Mouse (Mus musculus): Measurements from ENCODE around the gene Grcc10.

Gene Grcc10

DNA sequence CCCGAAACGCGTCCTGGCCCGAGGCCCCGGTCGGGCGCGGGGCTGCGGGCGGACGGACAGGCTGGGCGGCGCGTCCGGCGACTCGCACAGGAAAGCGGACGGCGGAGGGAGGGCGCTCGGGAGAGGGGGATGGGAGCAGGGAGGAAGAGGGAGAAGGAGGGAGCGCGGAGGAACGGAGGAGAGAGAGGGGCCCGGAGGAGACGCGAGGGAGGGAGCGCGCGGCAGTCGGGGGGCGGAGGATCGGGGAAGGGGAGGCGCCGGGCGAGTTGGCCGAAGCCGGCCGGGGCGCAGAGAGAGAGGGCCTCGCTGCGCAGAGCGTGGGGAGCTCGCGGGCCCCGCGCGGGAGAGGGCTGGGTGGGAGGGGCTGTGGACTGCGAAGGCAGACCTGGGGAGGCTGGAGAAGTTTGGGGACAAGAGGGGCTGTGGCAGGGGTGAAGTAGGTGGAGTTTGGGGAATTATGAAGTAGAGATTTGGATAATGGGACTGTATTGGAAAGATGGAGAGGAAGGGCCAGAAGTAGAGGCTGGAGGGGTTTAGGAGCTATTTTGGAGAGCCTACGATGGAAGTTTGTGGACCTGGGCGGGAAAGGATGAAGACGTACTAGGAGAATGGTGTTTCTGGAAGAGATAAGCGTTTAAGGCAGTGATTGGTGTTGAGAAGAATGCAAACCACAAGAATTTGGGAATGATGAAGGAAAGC, 15.6 kb upstream of the Grcc10 start:
- DNase-seq: peak; percentile 83

DNA sequence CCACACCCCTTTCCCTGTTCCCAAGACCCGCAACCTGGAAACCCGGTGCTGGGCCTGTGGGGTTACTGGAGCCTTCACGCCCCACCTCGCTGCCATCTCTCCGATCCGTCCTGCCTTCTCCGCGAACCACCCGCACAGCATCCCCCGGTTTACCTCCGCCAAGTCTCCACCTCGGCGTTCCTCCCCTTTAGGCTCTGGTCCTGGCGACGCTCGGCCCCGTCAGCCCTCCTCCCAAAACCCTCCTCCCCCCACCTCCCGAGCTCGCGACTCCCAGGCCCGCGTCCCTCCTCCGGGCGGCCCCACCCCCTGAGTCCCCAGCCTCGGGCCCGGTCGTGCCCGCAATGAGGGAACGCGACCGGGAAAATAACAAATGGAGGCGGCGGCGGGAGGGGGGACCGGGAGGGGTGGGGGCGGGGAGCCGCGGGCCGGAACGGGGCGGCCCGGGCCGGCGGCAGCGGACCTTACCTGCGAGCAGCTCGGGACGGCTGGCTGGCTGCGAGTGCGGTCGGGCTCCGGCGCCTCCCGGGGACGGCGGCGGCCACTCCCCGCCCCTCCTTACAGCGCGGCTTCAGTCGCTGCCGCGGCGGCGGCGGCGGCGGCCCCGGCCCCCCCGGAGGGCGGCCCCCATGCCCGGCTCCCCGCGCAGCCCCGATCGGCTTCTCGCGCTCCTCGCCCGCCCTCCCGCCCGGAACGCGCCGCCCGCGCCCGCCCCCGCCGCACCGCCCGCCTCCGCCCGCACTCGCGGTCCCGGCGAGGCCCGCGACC, 14.8 kb upstream of the Grcc10 start, which contains the start of the genes Gm45234 and Atn1:
Gene Gm45234, minus strand, starts transcription at position 191 of the 765 bp plus-strand sequence.
Gene Atn1, minus strand, starts transcription at position 694 of the 765 bp plus-strand sequence.
- peak; percentile 66 for DNase-seq

DNA sequence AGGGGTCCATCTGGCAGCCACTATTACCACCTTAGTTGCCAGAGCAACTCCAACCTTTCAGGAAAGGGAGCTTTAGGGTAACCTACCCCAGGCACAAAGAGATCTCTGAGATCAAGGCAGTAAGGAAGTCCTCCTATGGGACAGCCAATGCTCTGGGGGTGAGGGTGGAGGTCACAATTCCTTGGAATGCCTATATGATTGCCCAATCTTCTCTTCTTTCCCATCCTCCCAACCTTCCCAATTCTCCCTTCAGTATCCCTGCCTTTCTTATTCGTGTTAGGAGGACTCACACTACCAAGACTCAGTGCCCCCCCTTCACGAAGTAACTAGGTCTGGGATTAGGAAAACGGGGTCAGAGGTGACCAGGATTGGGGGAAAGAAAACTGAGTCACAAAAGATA, 14.1 kb upstream of the Grcc10 start:
- no peak for DNase-seq

DNA sequence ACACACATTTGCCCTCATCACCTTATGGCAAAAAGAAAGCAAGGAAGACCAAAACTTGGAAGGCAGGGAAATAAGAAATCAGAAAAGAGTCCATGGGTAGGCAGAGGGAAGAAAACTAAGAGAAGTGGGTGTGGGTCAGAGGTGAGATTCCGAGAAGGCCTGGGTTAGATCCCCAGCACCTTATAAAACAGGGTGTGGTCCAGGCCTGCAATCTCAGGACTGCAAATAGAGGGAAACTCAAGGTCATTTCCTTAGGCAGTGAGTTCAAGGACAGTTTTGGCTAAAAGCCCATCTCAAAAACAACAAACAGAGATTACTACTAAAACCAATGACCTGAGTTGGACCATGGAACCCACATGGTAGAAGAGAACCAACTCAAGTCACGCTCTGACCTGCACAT, 12.7 kb upstream of the Grcc10 start:
- no peak for DNase-seq

DNA sequence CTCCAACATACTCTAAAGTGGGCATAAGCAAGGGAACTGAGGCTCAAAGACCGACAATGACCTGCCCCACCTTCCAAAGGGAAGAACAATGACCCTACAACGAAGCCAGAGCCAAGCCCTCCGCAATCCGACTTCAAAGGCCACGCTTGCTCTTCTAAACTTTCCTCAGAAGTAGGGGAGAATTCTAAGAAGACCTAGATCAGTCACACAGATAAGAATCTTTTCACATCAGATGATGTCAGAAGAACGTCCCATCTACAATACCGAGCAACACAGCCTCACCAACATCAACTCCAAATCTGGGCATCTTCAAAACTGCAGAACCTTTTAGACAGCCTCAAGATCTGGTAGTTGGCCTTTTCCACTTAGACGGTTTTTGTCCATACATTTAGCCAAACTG, 9.2 kb upstream of the Grcc10 start:
- no peak for DNase-seq

DNA sequence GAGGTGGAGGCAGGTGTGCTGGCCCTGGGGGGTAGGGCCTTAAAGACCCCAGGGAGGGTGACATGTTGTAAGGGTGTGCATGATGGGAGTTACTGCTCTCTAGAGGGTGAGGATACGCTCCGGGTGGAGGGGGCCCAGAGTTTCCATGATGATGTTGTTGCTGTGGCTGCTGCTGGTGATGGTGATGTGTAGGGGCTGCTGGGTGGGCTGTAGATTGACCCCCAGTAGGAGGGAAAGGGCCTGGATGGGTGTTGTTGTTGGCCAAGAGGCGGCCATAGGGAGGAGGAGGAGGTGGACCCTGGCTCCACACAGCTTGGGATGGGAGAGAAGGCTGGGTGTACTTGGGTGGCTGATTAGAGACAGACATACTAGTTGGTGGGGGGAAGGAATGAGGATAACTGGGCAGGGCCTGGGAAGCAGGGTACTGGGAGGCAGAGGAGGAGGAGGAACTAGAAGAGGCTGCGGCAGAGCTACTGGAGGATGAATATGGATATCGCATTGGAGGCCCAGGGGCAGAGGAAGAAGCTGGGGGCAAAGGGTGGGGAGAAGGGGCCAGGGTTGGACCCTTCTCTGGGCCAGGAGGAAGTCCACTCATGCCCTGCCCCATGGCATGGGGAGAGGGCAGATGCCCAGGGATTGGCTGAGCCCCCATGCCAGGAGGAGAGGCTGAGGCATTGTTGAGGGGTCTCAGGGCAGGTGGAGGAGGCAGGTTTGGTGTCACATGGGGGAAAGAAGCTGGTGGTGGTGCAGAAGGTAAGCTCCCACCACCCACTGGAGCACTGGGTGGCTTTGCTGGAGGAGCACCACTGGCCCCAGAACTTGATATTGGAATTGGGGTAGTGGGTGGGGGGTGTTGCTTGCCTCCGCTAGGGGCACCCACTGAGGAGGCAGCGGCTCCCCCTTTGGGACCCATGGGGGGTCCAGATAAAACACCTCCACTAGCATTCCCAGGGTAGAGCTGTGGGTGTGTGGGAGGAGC, 5.8 kb upstream of the Grcc10 start:
- DNase-seq: peak; percentile 38

DNA sequence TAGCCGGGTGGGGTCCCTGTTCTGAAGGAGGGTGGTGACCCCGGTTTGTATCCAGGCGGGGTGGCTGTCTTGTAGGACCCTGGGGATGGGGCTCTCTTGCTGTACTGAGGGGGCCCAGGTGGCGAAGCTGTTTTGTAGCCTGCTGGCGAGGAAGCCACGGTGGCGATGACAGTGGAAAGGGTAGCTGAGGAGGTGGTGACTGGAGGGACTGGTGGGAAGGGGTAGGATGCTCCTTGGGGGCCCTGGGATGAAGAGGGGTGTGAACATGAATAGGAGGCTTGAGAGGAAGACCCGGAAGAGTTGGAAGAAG, 5.1 kb upstream of the Grcc10 start:
- no peak for DNase-seq

DNA sequence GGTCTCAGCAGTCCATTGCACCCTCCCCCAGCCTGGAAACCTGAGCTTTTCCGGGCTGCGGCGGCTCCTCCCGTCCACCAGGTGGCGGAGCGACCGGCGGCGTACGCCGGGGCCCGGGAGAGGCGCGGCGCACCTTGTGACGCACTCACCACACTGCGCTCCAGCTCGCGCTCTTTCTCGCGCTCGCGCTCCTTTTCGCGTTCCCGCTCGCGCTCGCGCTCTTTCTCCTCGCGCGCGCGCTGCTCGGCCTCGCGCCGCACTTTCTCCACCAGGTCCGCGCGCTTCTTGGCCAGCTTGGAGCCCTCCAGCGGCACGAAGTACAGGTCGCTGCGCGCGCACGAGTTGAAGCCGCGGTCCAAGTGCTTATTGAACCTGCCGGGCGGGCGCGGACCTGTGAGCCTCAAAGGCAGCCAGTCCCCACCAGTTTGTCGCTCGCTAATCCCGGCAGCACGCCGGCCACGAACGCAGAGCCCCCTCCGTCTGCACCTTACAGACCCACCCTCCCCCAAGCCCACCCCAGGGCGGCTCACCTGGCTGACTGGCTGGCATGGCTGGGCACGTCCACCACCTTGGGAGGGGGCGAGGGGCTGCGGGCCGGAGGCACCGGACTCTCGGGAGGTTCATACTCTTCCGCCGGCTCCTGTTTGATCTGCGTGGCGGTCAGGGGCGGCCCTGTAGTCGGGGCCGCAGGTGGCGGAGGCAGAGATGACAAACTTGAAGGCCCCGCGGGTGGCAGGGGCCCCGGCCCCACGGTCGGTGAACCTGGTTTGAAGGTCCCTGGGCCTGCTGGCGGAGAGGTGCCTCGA, 4.5 kb upstream of the Grcc10 start:
- DNase-seq: peak; percentile 97

DNA sequence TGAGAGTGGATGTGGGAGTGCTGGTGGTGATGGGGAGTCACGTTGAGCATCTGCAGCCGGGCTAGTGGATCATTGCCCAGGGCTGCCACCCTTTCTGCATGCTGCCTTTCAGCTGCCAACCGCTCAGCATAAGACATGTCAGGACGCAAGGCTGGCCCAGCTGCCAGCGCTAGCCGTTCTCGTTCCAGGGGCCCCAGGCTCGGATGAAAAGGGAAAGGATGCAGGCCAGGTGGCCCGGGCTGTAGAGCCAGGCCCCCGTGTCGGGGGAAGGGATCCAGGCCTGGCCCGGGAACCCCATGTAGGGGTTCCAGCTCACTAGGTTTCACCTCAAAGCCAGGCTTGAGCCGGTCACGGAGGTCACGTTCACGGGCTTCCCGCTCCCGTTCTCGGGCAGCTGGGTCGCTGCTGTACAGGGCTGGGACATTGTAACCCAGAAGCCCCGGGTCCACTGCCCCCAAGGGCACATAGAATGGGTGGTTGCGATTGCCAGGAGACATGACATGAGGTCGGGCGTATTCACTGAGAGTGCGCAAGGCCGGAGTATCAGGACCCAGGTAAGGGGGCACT, 3.7 kb upstream of the Grcc10 start:
- DNase-seq: peak; percentile 70

DNA sequence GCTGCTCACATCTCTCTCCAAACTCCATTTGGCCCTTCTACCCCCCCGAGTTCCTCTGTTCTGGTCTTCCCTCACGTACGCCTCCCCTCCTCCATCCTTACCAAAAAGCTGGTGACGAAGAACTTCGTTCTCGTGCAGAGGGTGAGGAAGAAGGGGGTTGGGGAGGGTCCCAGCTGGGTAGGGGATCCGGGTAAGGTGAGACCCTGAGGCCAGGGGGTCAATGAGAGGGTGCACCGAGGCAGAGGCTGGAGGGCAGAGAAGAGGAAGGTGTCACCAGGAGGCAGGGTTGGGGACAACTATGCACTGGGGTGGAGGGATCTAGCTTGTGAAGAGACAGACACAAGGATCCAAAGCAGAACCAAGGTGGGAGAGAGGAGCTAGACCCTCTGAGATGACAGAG, 2.5 kb upstream of the Grcc10 start:
- DNase-seq: peak; percentile 41

DNA sequence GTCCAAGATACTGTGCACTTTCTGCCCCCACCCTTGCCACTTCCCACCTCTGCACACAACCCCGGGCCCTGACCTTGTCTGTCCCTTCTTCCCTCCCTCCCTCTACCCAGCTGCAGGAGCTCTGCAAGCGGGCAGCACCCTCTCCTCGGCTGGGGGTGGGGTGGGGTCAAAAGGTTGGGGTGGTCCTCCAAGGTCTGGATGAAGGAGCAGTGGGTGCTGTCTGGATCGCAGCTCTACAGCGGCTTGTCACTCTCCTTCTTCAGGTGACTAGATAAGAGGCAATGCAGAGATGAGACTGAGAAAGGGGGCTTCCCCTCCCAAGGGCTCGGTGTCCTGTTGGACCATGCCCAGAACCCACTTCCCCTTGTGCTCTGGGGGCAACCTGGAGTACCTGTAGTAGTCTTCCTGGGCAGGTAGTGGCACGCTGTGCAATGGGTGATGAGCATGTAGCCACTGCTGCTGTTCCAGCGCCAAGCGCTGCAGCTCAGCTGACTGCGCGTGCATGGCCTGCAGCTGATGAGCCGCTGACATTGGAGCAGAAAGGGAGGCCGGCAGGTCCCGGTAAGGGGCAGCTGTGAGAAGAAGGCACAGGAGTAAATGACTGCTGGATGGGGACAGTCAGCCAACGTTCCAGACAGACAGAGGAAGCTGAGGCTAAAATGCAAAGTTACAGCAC, 1.8 kb upstream of the Grcc10 start:
- DNase-seq: peak; percentile 42

DNA sequence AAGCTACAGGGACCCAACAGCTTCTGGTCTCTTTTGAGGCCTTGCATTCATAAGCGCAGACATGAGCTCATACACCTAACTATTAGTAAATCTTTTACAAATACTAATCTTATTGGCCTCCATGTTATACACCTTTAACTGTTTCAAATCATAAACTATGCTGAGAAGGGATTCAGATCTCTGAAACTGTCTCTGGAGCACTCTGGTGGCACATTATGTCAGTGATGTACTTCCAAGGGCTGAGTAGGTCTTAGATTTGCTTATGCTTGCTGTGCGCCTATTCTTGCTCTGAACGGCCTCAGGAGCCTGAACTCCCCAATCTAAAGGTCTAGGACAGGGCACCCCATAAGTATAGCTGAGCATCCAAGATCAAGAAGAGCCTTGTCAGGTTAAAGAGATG, 668 bp upstream of the Grcc10 start:
- no peak for DNase-seq

DNA sequence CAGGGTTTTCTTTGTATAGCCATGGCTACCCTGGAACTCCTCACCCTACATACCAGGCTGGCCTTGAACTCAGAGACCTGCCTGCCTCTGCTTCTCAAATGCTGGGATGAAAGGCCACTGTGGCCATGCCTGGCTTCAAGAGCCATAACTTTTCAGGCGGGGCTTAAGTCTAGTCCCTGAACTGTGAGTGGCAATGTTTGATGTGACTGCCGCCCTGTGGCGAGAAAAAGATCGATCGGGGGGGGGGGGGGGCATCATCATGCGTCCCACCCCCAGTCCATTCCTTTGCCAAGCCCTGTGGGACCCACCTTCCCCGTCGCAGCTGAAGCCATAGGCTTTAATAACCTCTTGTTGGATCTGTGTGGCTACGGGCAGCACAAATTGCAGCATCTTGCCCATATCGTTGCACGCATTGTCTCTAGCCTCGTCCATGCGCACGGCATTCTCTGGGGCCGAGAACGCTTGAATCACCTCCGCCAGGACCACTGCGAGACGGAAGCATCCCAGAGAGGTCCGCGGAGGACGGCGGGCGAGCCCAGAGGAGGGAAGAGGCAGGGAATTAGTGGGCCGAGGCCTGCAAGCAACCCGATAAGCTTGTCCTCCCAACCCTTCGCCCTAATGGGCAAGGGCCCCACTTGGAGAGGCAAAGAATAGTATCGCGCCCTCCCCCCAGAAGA, 825 bp downstream of the Grcc10 start:
- no peak for DNase-seq

DNA sequence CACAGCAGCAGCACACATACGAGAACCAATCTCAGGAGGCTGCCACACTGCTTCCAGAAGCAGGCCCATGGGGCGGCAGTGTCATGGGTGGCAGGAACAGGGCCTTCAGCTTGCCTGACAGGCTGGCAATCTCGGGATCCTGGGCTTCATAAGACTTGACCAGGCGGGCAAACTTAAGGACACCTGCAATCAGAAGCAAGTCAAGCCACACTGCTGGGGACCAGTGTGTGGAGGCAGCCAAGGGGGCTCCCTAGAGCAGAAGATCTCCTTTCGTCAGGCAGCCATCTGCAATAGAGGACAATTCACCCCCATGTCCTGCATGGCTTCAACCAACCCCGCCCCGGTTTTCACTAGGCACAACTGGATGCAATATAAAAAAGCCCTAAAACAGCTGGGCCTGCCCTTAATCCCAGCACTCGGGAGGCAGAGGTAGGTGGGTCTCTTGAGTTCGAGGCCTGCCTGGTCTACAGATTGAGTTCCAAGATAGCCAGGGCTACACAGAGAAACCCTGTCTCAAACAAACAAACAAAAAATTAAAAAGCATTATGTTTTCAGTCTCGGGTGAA, 1.9 kb downstream of the Grcc10 start:
- DNase-seq: no peak

DNA sequence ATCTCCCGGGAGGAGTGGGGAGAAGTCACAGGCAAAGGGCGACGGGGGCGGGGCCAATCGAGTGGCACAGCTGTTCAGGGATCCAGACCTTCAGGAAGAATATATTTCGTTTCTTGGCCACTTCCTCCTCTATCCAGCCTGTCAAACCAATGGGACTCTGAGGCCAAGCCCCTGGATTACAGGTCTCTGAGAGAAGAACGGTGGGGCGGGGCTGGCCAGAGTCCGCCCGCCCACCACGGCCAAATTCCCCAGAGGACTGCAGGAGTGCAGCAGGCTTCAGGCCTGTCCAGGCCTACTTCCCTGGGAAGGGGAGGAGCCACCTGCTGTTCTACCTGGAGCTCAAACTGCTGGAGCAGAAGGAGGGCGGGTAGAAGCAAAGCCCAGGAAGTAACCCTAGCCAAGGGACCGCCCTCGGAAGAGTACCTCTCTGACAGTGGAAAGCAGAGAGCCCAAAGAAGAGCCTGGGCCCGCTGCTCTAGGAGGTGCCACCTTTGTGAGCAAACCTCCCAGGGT, 2.6 kb downstream of the Grcc10 start, which contains the start of gene Ptpn6:
Gene Ptpn6, minus strand, starts transcription at position 204 of the 513 bp plus-strand sequence.
- DNase-seq: no peak

DNA sequence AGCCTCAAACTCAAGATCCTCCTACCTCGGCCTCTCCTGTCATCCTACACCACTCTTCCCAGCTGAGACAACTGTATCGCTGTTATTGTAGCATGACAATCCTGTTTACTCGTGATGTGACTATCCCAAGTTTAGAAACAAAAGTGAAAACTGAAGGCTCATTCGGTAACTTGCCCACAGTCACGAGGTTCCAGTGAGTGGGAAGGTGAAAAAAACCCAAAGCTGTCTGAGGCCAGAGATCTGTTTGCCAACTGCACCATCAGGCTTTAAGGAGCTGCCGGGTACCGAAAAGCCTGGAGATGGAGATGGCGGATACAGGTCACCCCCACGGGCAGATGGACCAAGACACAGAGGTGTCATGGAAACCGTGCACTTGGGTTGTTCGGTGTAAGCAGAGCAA, 4.1 kb downstream of the Grcc10 start:
- no peak for DNase-seq

DNA sequence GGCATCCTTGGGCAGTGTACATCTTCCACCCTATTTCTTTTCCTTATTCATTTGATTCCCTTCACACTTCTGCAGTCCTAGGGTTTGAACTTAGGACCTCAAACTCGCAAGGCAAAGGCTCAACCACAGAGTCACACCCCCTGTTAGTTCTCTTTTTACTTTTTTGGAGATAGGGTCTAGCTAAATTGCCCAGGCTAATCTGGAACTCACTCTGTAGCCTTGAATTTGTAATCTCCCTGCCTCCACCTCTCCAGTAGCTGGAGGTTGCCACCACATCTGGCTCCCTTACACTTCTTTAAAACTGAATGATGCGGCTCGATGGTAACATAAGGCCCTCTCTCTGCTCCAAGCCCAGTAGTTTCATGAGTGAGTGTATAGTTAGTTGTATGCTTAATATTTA, 6.8 kb downstream of the Grcc10 start:
- no peak for DNase-seq

DNA sequence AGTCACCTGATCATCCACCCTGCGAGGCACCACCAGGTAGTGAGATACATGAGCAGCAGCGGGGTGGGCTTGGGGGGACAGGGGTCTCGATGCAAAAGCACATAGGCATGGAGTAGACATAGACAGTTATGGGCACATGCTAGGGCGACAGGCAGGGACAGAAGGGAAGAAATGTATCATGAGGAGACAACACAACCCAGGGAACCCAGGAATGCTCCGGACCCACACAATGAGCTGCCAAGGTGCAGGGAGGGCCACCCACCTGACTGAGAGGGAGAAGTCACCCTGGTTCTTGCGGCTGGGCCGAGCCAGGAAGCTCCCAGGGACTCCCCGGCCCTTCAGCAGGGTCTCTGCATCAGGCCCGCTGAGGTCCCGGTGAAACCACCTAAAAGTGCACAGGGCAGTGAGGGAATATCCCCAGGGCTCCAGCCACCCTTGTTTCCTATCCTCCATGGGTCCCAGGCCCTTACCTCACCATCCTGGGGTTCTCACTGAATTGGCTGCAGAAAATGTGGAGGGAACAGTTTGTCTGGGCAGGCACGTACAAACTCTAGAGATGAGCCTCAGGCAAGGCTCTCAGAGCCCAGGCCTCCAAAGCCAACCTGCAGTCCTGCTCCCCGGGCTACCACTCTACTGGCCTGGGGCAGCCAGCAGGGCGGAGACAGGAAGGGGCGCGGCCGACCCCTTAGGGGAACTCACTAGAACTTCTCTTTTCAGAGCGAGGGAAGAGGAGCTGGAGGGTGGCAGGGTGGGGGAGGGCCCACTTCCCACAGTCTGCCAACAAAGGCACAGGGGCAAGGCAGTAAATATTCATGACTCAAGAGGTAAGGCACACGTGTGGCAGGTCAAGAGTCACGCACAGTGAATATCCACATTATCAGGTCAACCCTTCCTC, 8.5 kb downstream of the Grcc10 start:
- no peak for DNase-seq

DNA sequence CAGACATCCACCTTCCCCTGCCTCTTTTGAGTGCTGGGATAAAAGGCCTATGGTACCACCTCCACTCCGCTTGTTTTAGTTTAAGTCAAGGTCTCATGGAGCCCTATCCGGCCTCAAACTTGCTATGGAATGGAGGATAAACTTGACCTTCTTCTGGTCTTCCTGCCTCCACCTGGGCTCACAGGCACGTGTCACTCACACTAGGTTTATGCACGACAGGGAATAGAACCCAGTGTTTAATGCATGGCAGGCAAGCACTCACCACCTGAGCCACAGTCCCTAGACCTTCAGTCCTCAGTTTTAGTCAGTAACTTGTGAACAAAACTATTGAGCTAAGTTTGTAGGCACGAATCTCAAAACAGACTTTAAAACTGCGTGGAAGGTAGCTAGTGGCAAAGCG, 10.1 kb downstream of the Grcc10 start:
- DNase-seq: no peak

Data from cerebellum, adult 11 months (tissue).